Mouse (Mus musculus) lung, postnatal 0 days (tissue): ENCODE measurements around the gene Foxi2. TPM values are rescaled to one million over a fixed set of nuclear protein-coding genes. Genes with fewer than 3 reads are reported as not detected.
A peak's percentile ranks its signal among the peaks of the same experiment; 100 is the strongest.

Source experiments
- ATAC-seq: fragments of 200-750 bp; cut with Nextera tagmentation; 2 replicates; pipeline ENCODE4 v1.8.0; 2017; ENCODE audit warnings: moderate library complexity
- DNase-seq: peaks from one replicate; pipeline ENCODE4 v3.0.0-alpha.2; 2016; ENCODE audit warnings: low spot score
- H3K27ac ChIP-seq: fragments of 300-500 bp; sonication (generic); 2 replicates; pipeline ENCODE4 v1.5.1; 2014; ENCODE audit warnings: antibody characterized with exemption, mild to moderate bottlenecking, low read length, mixed read lengths
- H3K27me3 ChIP-seq: fragments of 300-500 bp; sonication (generic); replicated peaks from 2 replicates; pipeline ENCODE4 v1.6.1; 2014; ENCODE audit warnings: low read length, mixed read lengths; ENCODE audit not compliant: insufficient read depth
- H3K36me3 ChIP-seq: fragments of 300-500 bp; sonication (generic); 2 replicates; pipeline ENCODE4 v1.6.1; 2014; ENCODE audit warnings: low read length, mixed read lengths; ENCODE audit not compliant: insufficient read depth
- H3K4me1 ChIP-seq: fragments of 300-500 bp; sonication (generic); 2 replicates; pipeline ENCODE4 v1.6.1; 2014; ENCODE audit warnings: antibody characterized with exemption, low read depth, low read length, mixed read lengths; ENCODE audit not compliant: insufficient read depth
- H3K4me2 ChIP-seq: fragments of 300-500 bp; sonication (generic); replicated peaks from 2 replicates; pipeline ENCODE4 v1.6.1; 2014; ENCODE audit warnings: low read depth, mild to moderate bottlenecking, low read length, moderate library complexity, mixed read lengths
- H3K4me3 ChIP-seq: fragments of 300-500 bp; sonication (generic); 2 replicates; pipeline ENCODE4 v1.5.1; 2014; ENCODE audit warnings: low read depth, low read length
- H3K9ac ChIP-seq: fragments of 300-500 bp; sonication (generic); replicated peaks from 2 replicates; pipeline ENCODE4 v1.6.1; 2014; ENCODE audit warnings: low read depth, mild to moderate bottlenecking
- H3K9me3 ChIP-seq: fragments of 300-500 bp; sonication (generic); 2 replicates; pipeline ENCODE4 v1.6.1; 2016; ENCODE audit warnings: low read length, mixed read lengths
- CTCF ChIP-seq: IDR thresholded peaks from 2 replicates; pipeline ENCODE4 v1.5.1; 2016; ENCODE audit warnings: antibody characterized with exemption, mild to moderate bottlenecking
- EP300 ChIP-seq: IDR thresholded peaks from 2 replicates; pipeline ENCODE4 v1.6.1; 2016; ENCODE audit warnings: antibody characterized with exemption, mild to moderate bottlenecking, control low read depth
- WGBS: fragments of 180-500 bp; shearing (Covaris S2); extraction: QIAGEN DNeasy Blood & Tissue Kit; methylation state at CpG from one replicate; pipeline ENCODE4 v1.1.7; 2014; 5-methylcytosine and 5-hydroxymethylcytosine counted together
- polyA plus RNA-seq: library from polyadenylated mRNA; unstranded; fragments of >200 nt; fragmentation: Nextera tagmentation; extraction: Ambion mirVana; gene quantifications from 2 replicates; pipeline ENCODE4 v1.2.1, GENCODE M21; 2015

Gene Foxi2
- not detected in 2 replicates for polyA plus RNA-seq

GRCm38 (mm10) chr7:135410237-135410965, at the start of gene Foxi2:
Gene Foxi2 (plus strand): TSS chr7:135410308.
- Histone ChIP-seq H3K36me3 (no peaks in the 10 kb centered on the region), H3K9me3 (no peaks in the 10 kb centered on the region), H3K27me3 (peaks cover 25% of the 10 kb centered on the region; the same call in 1 of the 2 replicates), H3K27ac (no peak within 1 kb of the TSS), H3K9ac (no peak within 1 kb of the TSS), H3K4me3 (no peak within 1 kb of the TSS), H3K4me1 (no peaks in the 10 kb centered on the region), H3K4me2 (no peak within 1 kb of the TSS)
- DNase-seq: no peak
- no peak for ATAC-seq
- WGBS: 3% methylated on average over 45 of the region's 51 CpGs
- TF ChIP-seq EP300 (no peak), CTCF (no peak)

- no peak overlapping the region for H3K27ac ChIP-seq
- DNase-seq (no peak), ATAC-seq (no peak)
- H3K4me1 ChIP-seq: no peaks in the 10 kb centered on the region
- H3K4me2 ChIP-seq: no peak overlapping the region
- H3K9me3 ChIP-seq: no peaks in the 10 kb centered on the region
- no peaks in the 10 kb centered on the region for H3K27me3 ChIP-seq
- H3K36me3 ChIP-seq: no peaks in the 10 kb centered on the region
- 81% methylated on average over 5 of the region's 5 CpGs for WGBS
- TF ChIP-seq CTCF (no peak), EP300 (no peak)
- H3K9ac ChIP-seq: no peak overlapping the region
- no peak overlapping the region for H3K4me3 ChIP-seq
These were observed 45.5 kb upstream of the Foxi2 start for GRCm38 (mm10) chr7:135364606-135365005.

GRCm38 (mm10) chr7:135376048-135376447, 34.1 kb upstream of the Foxi2 start:
- no peaks in the 10 kb centered on the region for H3K36me3 ChIP-seq
- DNase-seq (no peak), ATAC-seq (no peak)
- no peaks in the 10 kb centered on the region for H3K9me3 ChIP-seq
- no peaks in the 10 kb centered on the region for H3K4me1 ChIP-seq
- WGBS: 83% methylated on average over 13 of the region's 13 CpGs
- TF ChIP-seq EP300: no peak
- TF ChIP-seq CTCF: no peak
- no peak overlapping the region for H3K4me3 ChIP-seq
- no peak overlapping the region for H3K9ac ChIP-seq
- no peak overlapping the region for H3K4me2 ChIP-seq
- H3K27ac ChIP-seq: no peak overlapping the region
- H3K27me3 ChIP-seq: no peaks in the 10 kb centered on the region

- no peak overlapping the region for H3K4me2 ChIP-seq
These were observed 33.2 kb upstream of the Foxi2 start for GRCm38 (mm10) chr7:135376932-135377331.

GRCm38 (mm10) chr7:135378331-135378730, 31.8 kb upstream of the Foxi2 start:
- H3K4me3 ChIP-seq: no peak overlapping the region
- no peaks in the 10 kb centered on the region for H3K36me3 ChIP-seq
- no peaks in the 10 kb centered on the region for H3K4me1 ChIP-seq
- no peak overlapping the region for H3K4me2 ChIP-seq
- no peaks in the 10 kb centered on the region for H3K9me3 ChIP-seq
- WGBS: 80% methylated on average over 5 of the region's 5 CpGs
- H3K27me3 ChIP-seq: no peaks in the 10 kb centered on the region
- no peak overlapping the region for H3K27ac ChIP-seq
- TF ChIP-seq CTCF (no peak), EP300 (no peak)
- no peak overlapping the region for H3K9ac ChIP-seq
- ATAC-seq: no peak
- no peak for DNase-seq

More at GRCm38 (mm10) chr7:135376932-135377331, 33.2 kb upstream of the Foxi2 start:
- 63% methylated on average over 5 of the region's 5 CpGs for WGBS
- Histone ChIP-seq H3K27ac (no peak overlapping the region), H3K4me3 (no peak overlapping the region), H3K9me3 (no peaks in the 10 kb centered on the region), H3K27me3 (no peaks in the 10 kb centered on the region), H3K36me3 (no peaks in the 10 kb centered on the region), H3K9ac (no peak overlapping the region), H3K4me1 (no peaks in the 10 kb centered on the region)
- peak; percentile 59 for TF ChIP-seq CTCF
- TF ChIP-seq EP300: no peak
- no peak for ATAC-seq
- DNase-seq: no peak

- 58% methylated on average over 3 of the region's 3 CpGs for WGBS
- Histone ChIP-seq H3K4me1 (no peaks in the 10 kb centered on the region), H3K9ac (no peak overlapping the region), H3K36me3 (no peaks in the 10 kb centered on the region), H3K4me2 (no peak overlapping the region), H3K27ac (no peak overlapping the region), H3K27me3 (no peaks in the 10 kb centered on the region), H3K9me3 (no peaks in the 10 kb centered on the region), H3K4me3 (no peak overlapping the region)
- no peak for ATAC-seq
- no peak for DNase-seq
- TF ChIP-seq EP300: no peak
- TF ChIP-seq CTCF: peak; percentile 48
These were observed 21.1 kb upstream of the Foxi2 start for GRCm38 (mm10) chr7:135389039-135389438.
